Mouse (Mus musculus) erythroblast, embryonic 14.5 days (primary cell): ENCODE measurements around the gene Fyb. TPM values are rescaled to one million over a fixed set of nuclear protein-coding genes. Genes with fewer than 3 reads are reported as not detected.
"Not testable (repeated sequence)": the region's sequence is repeated elsewhere in the genome, so short reads cannot be mapped to it uniquely, and the experiment has no call there.

ENCODE experiments used
- H3K27me3 ChIP-seq: 2 replicates; pipeline ENCODE4 v1.6.1; 2012; ENCODE audit warnings: inconsistent platforms; ENCODE audit not compliant: control insufficient read depth
- H3K36me3 ChIP-seq: 2 replicates; pipeline ENCODE4 v1.6.1; 2012; ENCODE audit warnings: mild to moderate bottlenecking, inconsistent platforms; ENCODE audit not compliant: control insufficient read depth
- H3K4me1 ChIP-seq: 2 replicates; pipeline ENCODE4 v1.6.1; 2012; ENCODE audit warnings: inconsistent platforms; ENCODE audit not compliant: control insufficient read depth
- H3K4me3 ChIP-seq: replicated peaks from 2 replicates; pipeline ENCODE3; 2012; ENCODE audit warnings: moderate library complexity, mild to moderate bottlenecking, inconsistent platforms
- H3K9me3 ChIP-seq: 2 replicates; pipeline ENCODE4 v1.6.1; 2012; ENCODE audit warnings: low read length, inconsistent platforms, mixed read lengths; ENCODE audit not compliant: control insufficient read depth
- GATA1 ChIP-seq: IDR thresholded peaks from 2 replicates; pipeline ENCODE4 v1.6.1; 2012; ENCODE audit warnings: low read length, inconsistent platforms, mixed read lengths
- TAL1 ChIP-seq: IDR thresholded peaks from 3 replicates; pipeline ENCODE4 v1.6.1; 2012; ENCODE audit warnings: low read length, inconsistent platforms, mixed read lengths
- polyA plus RNA-seq: library from polyadenylated mRNA; stranded (reverse); fragments of >175 nt; gene quantifications from 2 replicates; pipeline ENCODE4 v1.2.3, GENCODE M21; 2012

Fyb gene
- polyA plus RNA-seq, 1 experiment = 39.5 TPM

DNA sequence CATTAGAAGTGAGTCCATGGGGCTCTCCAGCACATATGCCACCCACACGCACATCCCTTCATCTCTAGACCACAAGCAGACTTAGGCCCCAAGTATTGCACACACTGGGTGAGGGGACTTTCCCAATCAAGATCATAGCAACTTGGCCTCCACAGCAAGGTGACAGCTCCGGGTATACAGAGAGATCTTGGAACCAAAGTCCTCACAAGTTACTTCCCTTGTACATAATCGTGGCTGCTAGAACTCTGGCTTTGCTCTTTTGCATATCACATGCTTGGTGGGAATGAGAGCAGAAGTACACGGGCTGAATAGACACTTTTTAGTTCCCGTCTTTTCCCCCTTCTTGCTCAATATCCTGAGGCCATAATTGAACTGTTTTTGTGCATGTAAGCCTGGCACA lies 46.4 kb downstream of the Fyb start:
- TF ChIP-seq TAL1 (no peak), GATA1 (no peak)
- no peaks in the 10 kb centered on the region for H3K36me3 ChIP-seq

DNA sequence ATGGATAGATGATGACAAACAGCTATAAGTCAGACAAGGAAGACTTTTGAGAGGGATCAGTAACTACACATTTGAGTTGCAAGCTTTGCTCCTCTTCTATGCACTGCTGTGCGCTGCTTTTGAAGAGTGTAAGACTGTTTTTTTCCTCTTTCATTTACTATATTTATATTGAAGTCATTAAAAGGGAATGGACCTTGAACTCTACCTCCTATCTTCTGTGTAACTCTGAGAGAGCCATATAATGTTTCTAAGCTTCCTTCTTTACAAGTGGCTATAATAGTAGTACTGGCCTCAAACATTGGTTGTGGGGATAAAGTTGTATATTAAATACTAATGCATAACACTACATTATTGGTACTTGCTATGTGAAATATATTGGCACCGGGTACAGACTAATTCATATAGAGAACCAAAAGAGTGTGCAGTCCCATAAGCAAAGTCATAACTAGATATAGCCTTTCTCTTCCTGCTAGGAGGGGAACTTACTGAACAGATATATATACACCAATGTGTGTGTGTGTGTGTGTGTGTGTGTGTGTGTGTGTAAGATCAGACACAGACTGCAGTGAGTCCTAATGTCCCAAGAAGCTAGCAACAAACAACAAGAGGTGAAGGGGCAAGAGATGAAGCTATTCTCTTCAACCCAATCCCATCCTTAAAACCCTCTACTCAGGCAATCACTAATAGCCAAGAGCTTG lies 47.7 kb downstream of the Fyb start:
- Histone ChIP-seq H3K36me3 (no peaks in the 10 kb centered on the region), H3K27me3 (no peaks in the 10 kb centered on the region), H3K4me3 (no peak overlapping the region), H3K4me1 (no peaks in the 10 kb centered on the region), H3K9me3 (peaks cover 2% of the 10 kb centered on the region; the same call in 1 of the 2 replicates)
- TF ChIP-seq TAL1 (no peak), GATA1 (no peak)

More for the DNA sequence above, 46.4 kb downstream of the Fyb start:
- Histone ChIP-seq H3K4me1 (peaks cover 4% of the 10 kb centered on the region), H3K27me3 (no peaks in the 10 kb centered on the region), H3K4me3 (no peak overlapping the region), H3K9me3 (peaks cover 2% of the 10 kb centered on the region; the same call in 1 of the 2 replicates)

DNA sequence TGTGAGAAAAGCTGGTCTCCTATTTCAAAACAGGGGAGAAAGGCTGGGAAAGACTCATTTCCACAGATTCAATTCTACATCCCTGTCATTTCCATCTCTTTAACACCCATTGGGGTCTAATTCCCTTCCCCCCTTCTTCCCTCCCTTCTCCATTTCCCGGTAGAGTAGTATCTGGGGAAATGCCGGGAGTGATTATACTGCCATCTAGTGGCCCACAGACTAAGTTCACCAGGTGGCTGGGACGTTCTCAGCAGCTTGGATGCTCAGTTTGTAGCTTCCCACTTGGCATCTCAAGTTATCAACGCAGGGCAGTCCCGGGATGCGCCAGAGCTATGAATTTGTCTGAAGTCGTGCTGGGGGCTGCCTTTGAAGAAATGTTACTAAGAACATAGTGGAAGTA lies 48.2 kb downstream of the Fyb start:
- Histone ChIP-seq H3K9me3 (peaks cover 1% of the 10 kb centered on the region; the same call in 1 of the 2 replicates), H3K4me1 (no peaks in the 10 kb centered on the region), H3K27me3 (no peaks in the 10 kb centered on the region), H3K36me3 (no peaks in the 10 kb centered on the region), H3K4me3 (no peak overlapping the region)
- no peak for TF ChIP-seq GATA1

DNA sequence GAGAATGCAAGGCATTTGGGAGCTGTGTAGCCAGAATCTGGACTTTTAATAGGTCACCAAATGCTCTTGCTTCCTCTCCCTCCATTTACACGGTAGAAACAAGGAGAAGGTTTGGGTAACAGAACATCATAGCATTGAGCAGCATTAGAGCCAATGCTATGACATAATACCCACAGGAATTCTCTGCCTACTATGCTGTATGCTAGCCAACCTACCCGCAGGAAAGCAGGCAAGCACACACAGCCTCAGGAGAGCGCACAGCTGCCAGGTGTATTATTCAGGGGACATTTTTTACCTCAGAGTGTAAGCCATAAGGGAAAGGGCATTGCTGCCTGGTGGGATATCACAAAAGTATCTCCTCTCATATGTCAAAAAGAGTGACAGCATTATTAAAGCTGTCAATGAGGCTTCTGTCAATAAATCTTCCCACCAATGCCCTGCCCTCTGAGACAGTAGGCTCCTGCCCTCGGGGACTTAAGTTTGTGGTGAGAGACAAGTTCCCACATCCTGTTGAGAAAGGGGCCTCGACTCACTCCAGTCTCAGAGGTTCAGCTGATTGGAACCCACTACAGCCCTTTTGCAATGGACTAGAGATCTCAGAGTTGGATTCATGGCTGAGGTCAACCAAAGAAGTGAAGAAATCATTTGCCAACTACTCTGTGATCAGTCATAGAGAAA lies 51.8 kb downstream of the Fyb start:
- TF ChIP-seq GATA1 = no peak
- no peak for TF ChIP-seq TAL1
- Histone ChIP-seq H3K27me3 (no peaks in the 10 kb centered on the region), H3K36me3 (no peaks in the 10 kb centered on the region), H3K9me3 (no peaks in the 10 kb centered on the region), H3K4me3 (no peak overlapping the region), H3K4me1 (peaks cover 4% of the 10 kb centered on the region)

DNA sequence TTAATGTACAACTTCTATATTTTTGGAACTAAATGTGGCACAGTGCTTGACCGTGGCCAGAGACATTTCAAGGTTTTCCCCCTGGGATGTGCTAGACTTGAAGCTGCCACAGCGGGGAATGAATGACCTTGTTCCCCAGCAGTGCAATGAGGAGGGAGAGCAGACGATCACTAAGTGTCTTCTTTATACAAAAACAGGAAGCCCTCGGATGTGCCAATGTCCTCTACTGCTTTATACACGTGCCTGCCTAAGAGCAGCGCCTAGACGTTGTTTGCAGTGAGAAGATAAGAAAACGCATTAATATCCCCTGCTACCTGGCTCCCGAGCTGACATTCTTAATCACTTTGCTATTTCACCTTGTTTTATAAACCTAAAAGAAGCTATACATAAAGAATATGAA lies 55.3 kb downstream of the Fyb start:
- no peaks in the 10 kb centered on the region for H3K27me3 ChIP-seq
- H3K4me3 ChIP-seq = no peak overlapping the region
- no peak for TF ChIP-seq GATA1
- TF ChIP-seq TAL1 = no peak
- peaks cover 4% of the 10 kb centered on the region for H3K4me1 ChIP-seq
- H3K36me3 ChIP-seq = no peaks in the 10 kb centered on the region
- no peaks in the 10 kb centered on the region for H3K9me3 ChIP-seq

DNA sequence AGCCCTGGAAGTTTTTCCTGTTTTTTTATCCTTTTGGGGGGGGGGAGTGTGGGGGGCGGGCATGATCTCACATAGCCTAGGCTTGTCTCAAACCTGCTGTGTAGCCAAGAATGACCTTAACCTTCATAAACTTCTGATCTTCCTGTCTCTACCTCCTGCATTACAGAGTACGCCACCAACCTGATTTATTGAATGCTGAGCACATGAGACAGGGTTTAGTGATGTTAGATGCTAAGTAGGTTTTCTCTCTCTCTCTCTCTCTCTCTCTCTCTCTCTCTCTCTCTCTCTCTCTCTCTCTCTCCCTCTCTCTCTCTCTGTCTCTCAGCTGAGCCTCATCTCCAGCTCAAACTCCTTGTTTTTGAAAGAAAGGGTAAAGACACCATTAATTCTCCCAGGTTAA lies 56.0 kb downstream of the Fyb start:
- peaks cover 4% of the 10 kb centered on the region for H3K4me1 ChIP-seq

DNA sequence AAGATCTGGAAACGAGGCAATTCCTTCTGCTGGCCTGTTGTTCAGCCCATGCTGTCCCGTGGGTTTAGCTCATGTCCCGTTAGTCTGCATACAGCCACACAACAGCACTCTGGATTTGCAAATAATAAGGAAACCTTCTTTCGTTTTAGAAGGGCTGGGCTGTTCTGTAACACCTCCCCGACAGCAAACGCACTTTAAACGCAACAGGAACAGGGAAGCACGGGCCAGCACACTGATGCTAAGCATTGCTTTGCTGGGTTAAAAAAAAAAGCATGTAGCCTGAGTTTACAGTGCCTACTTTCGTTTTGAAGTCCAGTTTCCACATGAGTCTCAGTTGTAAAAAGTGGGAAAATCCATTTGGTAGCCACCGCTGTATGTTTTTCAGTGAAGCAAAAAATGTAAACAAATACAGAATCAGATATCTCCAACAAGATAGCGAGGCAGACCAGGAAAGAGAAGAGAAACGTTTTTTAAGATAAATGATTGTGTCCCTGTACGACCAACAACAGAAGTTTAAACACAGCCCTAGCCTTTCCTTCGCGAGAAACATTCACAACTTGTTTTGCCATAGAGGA lies 56.6 kb downstream of the Fyb start:
- TF ChIP-seq GATA1 (no peak), TAL1 (no peak)
- H3K4me3 ChIP-seq = no peak overlapping the region

More for the DNA sequence above, 56.0 kb downstream of the Fyb start:
- Histone ChIP-seq H3K9me3 (no peaks in the 10 kb centered on the region), H3K27me3 (no peaks in the 10 kb centered on the region), H3K4me3 (no peak overlapping the region), H3K36me3 (no peaks in the 10 kb centered on the region)
- no peak for TF ChIP-seq GATA1
- TF ChIP-seq TAL1 = no peak

DNA sequence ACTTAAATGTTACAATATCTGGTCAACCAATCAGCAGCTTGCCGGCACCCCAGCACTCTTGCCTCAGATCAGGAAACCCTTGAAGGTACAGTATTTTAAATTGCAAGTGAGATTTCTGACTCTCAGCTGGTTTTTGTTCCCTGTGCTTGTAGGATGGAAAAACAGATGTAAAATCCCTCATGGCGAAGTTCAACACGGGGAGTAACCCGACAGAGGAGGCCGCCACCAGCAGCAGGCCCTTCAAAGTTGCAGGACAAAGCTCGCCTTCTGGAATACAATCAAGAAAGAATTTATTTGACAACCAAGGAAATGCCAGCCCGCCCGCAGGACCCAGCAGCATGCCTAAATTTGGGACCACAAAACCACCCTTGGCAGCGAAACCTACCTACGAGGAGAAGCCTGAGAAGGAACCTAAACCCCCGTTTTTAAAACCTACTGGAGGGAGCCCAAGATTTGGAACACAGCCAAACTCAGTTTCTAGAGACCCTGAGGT lies 57.2 kb downstream of the Fyb start:
- no peak overlapping the region for H3K4me3 ChIP-seq
- no peaks in the 10 kb centered on the region for H3K9me3 ChIP-seq
- TF ChIP-seq GATA1 (no peak), TAL1 (no peak)
- peaks cover 7% of the 10 kb centered on the region for H3K4me1 ChIP-seq
- no peaks in the 10 kb centered on the region for H3K27me3 ChIP-seq
- no peaks in the 10 kb centered on the region for H3K36me3 ChIP-seq

More for the DNA sequence above, 56.6 kb downstream of the Fyb start:
- Histone ChIP-seq H3K4me1 (peaks cover 4% of the 10 kb centered on the region), H3K36me3 (no peaks in the 10 kb centered on the region), H3K9me3 (no peaks in the 10 kb centered on the region), H3K27me3 (no peaks in the 10 kb centered on the region)

DNA sequence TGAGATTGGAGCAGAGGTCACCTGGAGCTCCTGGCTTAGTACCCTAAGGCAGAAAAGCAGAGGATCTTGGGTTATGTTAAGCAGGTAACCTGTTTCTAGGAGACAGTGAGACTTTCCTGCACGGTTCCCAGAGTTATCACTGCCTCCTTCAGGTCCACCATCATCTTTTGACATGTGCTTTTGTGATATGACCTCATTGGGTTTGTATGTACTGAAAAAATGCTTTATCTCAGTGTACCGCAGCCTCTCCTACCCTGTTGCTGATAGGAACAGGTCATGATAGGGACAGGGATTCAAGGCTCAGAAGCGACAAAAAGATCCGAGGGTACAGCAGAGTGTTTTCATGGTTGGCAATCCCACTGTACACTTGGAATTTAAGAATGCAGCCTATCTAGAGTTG lies 62.0 kb downstream of the Fyb start:
- Histone ChIP-seq H3K4me1 (peaks cover 5% of the 10 kb centered on the region), H3K9me3 (no peaks in the 10 kb centered on the region), H3K36me3 (no peaks in the 10 kb centered on the region), H3K27me3 (no peaks in the 10 kb centered on the region), H3K4me3 (no peak overlapping the region)
- TF ChIP-seq GATA1 (no peak), TAL1 (no peak)

DNA sequence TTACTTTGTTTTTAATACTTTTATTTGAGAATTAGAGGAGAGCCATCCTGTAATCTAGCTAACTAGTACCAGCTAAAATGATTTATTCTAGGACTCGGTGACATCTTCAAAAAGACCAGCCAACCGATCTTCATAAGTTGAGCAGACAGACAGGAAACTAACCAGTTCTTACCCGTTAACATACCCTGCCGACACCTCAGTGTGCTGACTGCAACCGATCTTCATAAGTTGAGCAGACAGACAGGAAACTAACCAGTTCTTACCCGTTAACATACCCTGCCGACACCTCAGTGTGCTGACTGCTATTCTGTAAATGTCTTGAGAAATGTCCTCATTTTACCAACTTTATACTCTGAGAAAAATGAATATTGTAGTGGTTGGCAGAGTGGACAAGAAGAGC lies 63.7 kb downstream of the Fyb start:
- not testable (repeated sequence) for H3K9me3 ChIP-seq, H3K27me3 ChIP-seq, H3K4me1 ChIP-seq, H3K36me3 ChIP-seq, H3K4me3 ChIP-seq
